Mouse (Mus musculus): Measurements from ENCODE around the gene Slc13a4.

DNA sequence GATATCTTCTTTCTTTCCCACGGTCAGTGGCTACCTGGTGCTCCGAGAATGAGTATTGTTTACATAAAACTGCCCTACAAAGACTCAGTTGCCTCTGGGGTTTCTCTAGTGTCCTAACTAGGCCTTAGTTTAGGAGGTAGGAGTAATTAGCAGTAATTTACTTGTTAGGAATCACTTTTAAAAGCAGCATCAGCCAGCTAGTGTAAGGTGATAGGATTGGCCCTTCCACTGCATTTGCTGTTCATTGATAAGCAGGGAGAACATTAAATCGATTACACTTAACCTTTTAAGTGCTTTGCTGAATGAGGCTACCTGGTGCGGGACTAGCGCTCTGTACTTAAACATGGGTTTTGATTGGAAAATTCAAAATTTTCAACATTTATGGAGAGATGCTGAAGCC lies 54.5 kb downstream of the Slc13a4 start:
- TF ChIP-seq POLR2A (IDR thresholded peaks at IDR 0.05; ENCODE audit: control insufficient read depth, extremely low read depth, insufficient read depth, low read length, poor library complexity): no peak
- TF ChIP-seq CTCF (IDR thresholded peaks at IDR 0.05; ENCODE audit: borderline replicate concordance, control insufficient read depth, extremely low read depth, insufficient read depth, low read length, poor library complexity): no peak
